In genomic region chr15:101588216-101588615, GRCm38 (mm10) we compare ENCODE assay signal across 14 mouse cellular contexts. TPM values are rescaled to one million over a fixed set of nuclear protein-coding genes. Genes with fewer than 3 reads are reported as not detected.
A peak's percentile ranks its signal among the peaks of the same experiment; 100 is the strongest.
DNase-seq lines count a peak whose midpoint lies in the region; TF ChIP-seq lines count a peak whose summit lies in the region.
"Had no signal": no experiment of that assay in that cellular context is flagged by ENCODE, and none has a peak within 500 bp of the region (broad histone marks: within the 10 kb centered on the region; RNA-seq: fewer than 3 reads in every experiment).

No protein-coding gene starts in this region.

- no peak overlapping the region for H3K9ac ChIP-seq in ES-Bruce4 (ENCODE audit: low read depth, poor library complexity, severe bottlenecking)
- H3K9ac ChIP-seq: heart, embryonic 12.5 days; hindbrain, embryonic 15.5 days had no signal

- H3K4me1 ChIP-seq in ES-Bruce4 (ENCODE audit: control insufficient read depth, insufficient read depth, low read length), result no peaks in the 10 kb centered on the region
- H3K4me1 ChIP-seq in embryonic facial prominence, embryonic 10.5 days, result no peaks in the 10 kb centered on the region
- H3K4me1 ChIP-seq: hindbrain, embryonic 15.5 days had no signal

- DNase-seq in layer of hippocampus, adult 2 months (ENCODE audit: low spot score in 2 of 2), result no peak
- no peak for DNase-seq in layer of hippocampus, adult 18-20 months (ENCODE audit: low spot score in 2 of 2)
- peak; percentile 8 for DNase-seq in embryonic facial prominence, embryonic 10.5 days (ENCODE audit: low spot score)
- DNase-seq in frontal cortex, postnatal 36 days (ENCODE audit: low spot score in 2 of 2), result no peak
- no peak for DNase-seq in left cerebral cortex, postnatal 36 days (ENCODE audit: low spot score in 2 of 2)
- DNase-seq: left cerebral cortex, postnatal 4 days; lung, postnatal 10 days; spleen, adult 18-20 months had no signal

- H3ac ChIP-seq in C2C12 (ENCODE audit: control insufficient read depth, insufficient read length, low read depth), result no peak overlapping the region

- TF ChIP-seq EP300 in ES-Bruce4 (IDR thresholded peaks at IDR 0.05; ENCODE audit: insufficient read depth, low read depth, low read length), result no peak

- H3K27me3 ChIP-seq in C2C12 (ENCODE audit: control insufficient read depth, insufficient read depth, insufficient read length), result peaks cover 21% of the 10 kb centered on the region
- no peaks in the 10 kb centered on the region for H3K27me3 ChIP-seq in ES-Bruce4 (ENCODE audit: control insufficient read depth, insufficient read depth, low read length, poor library complexity, severe bottlenecking)
- no peaks in the 10 kb centered on the region for H3K27me3 ChIP-seq in embryonic facial prominence, embryonic 10.5 days (replicated peaks; ENCODE audit: low read depth, poor library complexity, severe bottlenecking)
- H3K27me3 ChIP-seq: hindbrain, embryonic 15.5 days had no signal

- H3K36me3 ChIP-seq in C2C12 (ENCODE audit: control insufficient read depth, insufficient read depth), result no peaks in the 10 kb centered on the region
- H3K36me3 ChIP-seq in ES-Bruce4 (ENCODE audit: control insufficient read depth, insufficient read depth, low read length, poor library complexity, severe bottlenecking), result no peaks in the 10 kb centered on the region
- H3K36me3 ChIP-seq in embryonic facial prominence, embryonic 10.5 days (replicated peaks), result no peaks in the 10 kb centered on the region
- H3K36me3 ChIP-seq: heart, embryonic 12.5 days; hindbrain, embryonic 15.5 days had no signal

- TF ChIP-seq POLR2A in ES-Bruce4 (IDR thresholded peaks at IDR 0.05; ENCODE audit: insufficient read depth, low read length), result no peak

- H3K4me3 ChIP-seq in layer of hippocampus, adult 2 months, result no peak overlapping the region
- H3K4me3 ChIP-seq in C2C12 (ENCODE audit: insufficient read depth, poor library complexity, severe bottlenecking) (no peak overlapping the region), ES-Bruce4 (ENCODE audit: low read depth, low read length) (no peak overlapping the region)
- H3K4me3 ChIP-seq in embryonic facial prominence, embryonic 10.5 days, result no peak overlapping the region
- H3K4me3 ChIP-seq: erythroblast, embryonic 14.5 days; heart, embryonic 12.5 days; hindbrain, embryonic 15.5 days had no signal

- intact Hi-C loops in left cerebral cortex, postnatal 36 days (cut with DNase I), result no loop called here

- H3K79me3 ChIP-seq in C2C12 (ENCODE audit: low read depth), result no peaks in the 10 kb centered on the region

- H3K9me3 ChIP-seq in ES-Bruce4 (replicated peaks; ENCODE audit: control insufficient read depth, insufficient read depth, low read length, poor library complexity, severe bottlenecking), result no peaks in the 10 kb centered on the region
- H3K9me3 ChIP-seq in embryonic facial prominence, embryonic 10.5 days, result no peaks in the 10 kb centered on the region
- H3K9me3 ChIP-seq: heart, embryonic 12.5 days; hindbrain, embryonic 15.5 days had no signal

- no peak overlapping the region for H3K27ac ChIP-seq in layer of hippocampus, adult 2 months
- H3K27ac ChIP-seq in ES-Bruce4 (ENCODE audit: insufficient read depth, low read length), result no peak overlapping the region
- no peak overlapping the region for H3K27ac ChIP-seq in embryonic facial prominence, embryonic 10.5 days (replicated peaks)
- H3K27ac ChIP-seq: hindbrain, embryonic 15.5 days had no signal

- TF ChIP-seq CTCF in layer of hippocampus, adult 2 months (conservative IDR thresholded peaks at IDR 0.05), result peak; percentile 42
- TF ChIP-seq CTCF in C2C12 (IDR thresholded peaks at IDR 0.05; ENCODE audit: control insufficient read depth, insufficient read depth, insufficient read length) (no peak), ES-Bruce4 (IDR thresholded peaks at IDR 0.05; ENCODE audit: low read depth, low read length) (peak; percentile 61)

- WGBS in embryonic facial prominence, embryonic 10.5 days, result 79% methylated on average over 10 of the region's 10 CpGs

- no peaks in the 10 kb centered on the region for H3K79me2 ChIP-seq in C2C12 (ENCODE audit: control insufficient read depth, insufficient read depth)

TF ChIP-seq in C2C12, 6 proteins besides CTCF, POLR2A, EP300 and RAD21:
- TF ChIP-seq FOSL1 (IDR thresholded peaks at IDR 0.05; ENCODE audit: insufficient read depth, low read length, poor library complexity, severe bottlenecking), result no peak
- TF ChIP-seq MAX (IDR thresholded peaks at IDR 0.05), result no peak
- TF ChIP-seq CEBPB (IDR thresholded peaks at IDR 0.05; ENCODE audit: low read depth), result no peak
- TF ChIP-seq USF1 (IDR thresholded peaks at IDR 0.05; ENCODE audit: low read depth), result peak; percentile 12
- TF ChIP-seq MYOG (IDR thresholded peaks at IDR 0.05; ENCODE audit: control insufficient read depth, extremely low read depth, insufficient read length), result no peak

RNA-seq across cellular contexts. Expression of gene Krt75, which starts 14.5 kb away (rescaled TPM):
- not detected for total RNA-seq in layer of hippocampus, adult 2 months (2021)
- total RNA-seq in layer of hippocampus, adult 18-20 months (2021), result not detected
- not detected for polyA plus RNA-seq in C2C12 (2012; fragmentation: generic; extraction: Trizol)
- polyA plus RNA-seq in ES-Bruce4 (2011; ENCODE audit: insufficient read depth, insufficient read length, low read depth, missing spikeins), result not detected in 2 replicates
- 0.09 TPM in 2 replicates for polyA plus RNA-seq in embryonic facial prominence, embryonic 10.5 days (2016; fragmentation: Nextera tagmentation; extraction: Ambion mirVana)
- not detected for total RNA-seq in left cerebral cortex, postnatal 36 days (2021)
- total RNA-seq: left cerebral cortex, postnatal 4 days had no signal
- polyA plus RNA-seq: cortical plate, adult 2 months; erythroblast, embryonic 14.5 days; heart, embryonic 12.5 days had no signal

RNA-seq across cellular contexts. Expression of gene Krt90, which starts 25.5 kb away (rescaled TPM):
- total RNA-seq in layer of hippocampus, adult 2 months (2021), result not detected
- not detected for total RNA-seq in layer of hippocampus, adult 18-20 months (2021)
- polyA plus RNA-seq in C2C12 (2012; fragmentation: generic; extraction: Trizol) (not detected), ES-Bruce4 (2011; ENCODE audit: insufficient read depth, insufficient read length, low read depth, missing spikeins) (not detected in 2 replicates)
- 0.24 and 0.50 TPM in 2 replicates for polyA plus RNA-seq in embryonic facial prominence, embryonic 10.5 days (2016; fragmentation: Nextera tagmentation; extraction: Ambion mirVana)
- total RNA-seq in left cerebral cortex, postnatal 36 days (2021), result not detected
- total RNA-seq: left cerebral cortex, postnatal 4 days had no signal
- polyA plus RNA-seq: cortical plate, adult 2 months; erythroblast, embryonic 14.5 days had no signal

RNA-seq across cellular contexts. Expression of gene Krt82, which starts 37.7 kb away (rescaled TPM):
- total RNA-seq in layer of hippocampus, adult 2 months (2021), result not detected
- not detected for total RNA-seq in layer of hippocampus, adult 18-20 months (2021)
- polyA plus RNA-seq in C2C12 (2012; fragmentation: generic; extraction: Trizol) (not detected), ES-Bruce4 (2011; ENCODE audit: insufficient read depth, insufficient read length, low read depth, missing spikeins) (not detected in 2 replicates)
- polyA plus RNA-seq in embryonic facial prominence, embryonic 10.5 days (2016; fragmentation: Nextera tagmentation; extraction: Ambion mirVana), result not detected in 2 replicates
- not detected for total RNA-seq in left cerebral cortex, postnatal 36 days (2021)
- total RNA-seq: left cerebral cortex, postnatal 4 days had no signal
- polyA plus RNA-seq: cortical plate, adult 2 months; erythroblast, embryonic 14.5 days; heart, embryonic 12.5 days; hindbrain, embryonic 15.5 days had no signal

RNA-seq across cellular contexts. Expression of gene Gm5414, which starts 39.8 kb away (rescaled TPM):
- not detected for total RNA-seq in layer of hippocampus, adult 2 months (2021)
- not detected for total RNA-seq in layer of hippocampus, adult 18-20 months (2021)
- polyA plus RNA-seq in C2C12 (2012; fragmentation: generic; extraction: Trizol), result not detected
- not detected in 2 replicates for polyA plus RNA-seq in ES-Bruce4 (2011; ENCODE audit: insufficient read depth, insufficient read length, low read depth, missing spikeins)
- not detected in 2 replicates for polyA plus RNA-seq in embryonic facial prominence, embryonic 10.5 days (2016; fragmentation: Nextera tagmentation; extraction: Ambion mirVana)
- not detected for total RNA-seq in left cerebral cortex, postnatal 36 days (2021)
- total RNA-seq: left cerebral cortex, postnatal 4 days had no signal
- polyA plus RNA-seq: cortical plate, adult 2 months; erythroblast, embryonic 14.5 days; heart, embryonic 12.5 days; hindbrain, embryonic 15.5 days had no signal

RNA-seq across cellular contexts. Expression of gene Krt84, which starts 55.6 kb away (rescaled TPM):
- total RNA-seq in layer of hippocampus, adult 2 months (2021), result not detected
- not detected for total RNA-seq in layer of hippocampus, adult 18-20 months (2021)
- polyA plus RNA-seq in C2C12 (2012; fragmentation: generic; extraction: Trizol) (not detected), ES-Bruce4 (2011; ENCODE audit: insufficient read depth, insufficient read length, low read depth, missing spikeins) (not detected in 2 replicates)
- polyA plus RNA-seq in embryonic facial prominence, embryonic 10.5 days (2016; fragmentation: Nextera tagmentation; extraction: Ambion mirVana), result not detected in 2 replicates
- total RNA-seq in left cerebral cortex, postnatal 36 days (2021), result not detected
- total RNA-seq: left cerebral cortex, postnatal 4 days had no signal
- polyA plus RNA-seq: cortical plate, adult 2 months; erythroblast, embryonic 14.5 days; heart, embryonic 12.5 days had no signal
